Comparison of ENCODE assay signal across 8 mouse cellular contexts in genomic region chrX:152307942-152308341, GRCm38 (mm10). TPM values are rescaled to one million over a fixed set of nuclear protein-coding genes. Genes with fewer than 3 reads are reported as not detected.
DNase-seq lines count a peak whose midpoint lies in the region; ATAC-seq and TF ChIP-seq lines count a peak whose summit lies in the region.

No protein-coding gene starts in this region.

- no peak overlapping the region for H3K9ac ChIP-seq in forebrain, embryonic 14.5 days (ENCODE audit: low read length)
- H3K9ac ChIP-seq in forebrain, embryonic 11.5 days (ENCODE audit: low read length): no peak overlapping the region
- H3K9ac ChIP-seq in lung, embryonic 14.5 days: no peak overlapping the region
- H3K9ac ChIP-seq in liver, embryonic 15.5 days: no peak overlapping the region

- WGBS in forebrain, embryonic 14.5 days: 61% methylated on average over 2 of the region's 2 CpGs
- 69% methylated on average over 2 of the region's 2 CpGs for WGBS in forebrain, embryonic 11.5 days
- 61% methylated on average over 2 of the region's 2 CpGs for WGBS in lung, embryonic 14.5 days
- 30% methylated on average over 2 of the region's 2 CpGs for WGBS in liver, embryonic 15.5 days (ENCODE audit: insufficient replicate concordance)

- no peaks in the 10 kb centered on the region for H3K36me3 ChIP-seq in forebrain, embryonic 14.5 days (ENCODE audit: control insufficient read depth, insufficient read depth, low read length)
- no peaks in the 10 kb centered on the region for H3K36me3 ChIP-seq in forebrain, embryonic 11.5 days (ENCODE audit: control insufficient read depth, insufficient read depth, low read length)
- no peaks in the 10 kb centered on the region for H3K36me3 ChIP-seq in lung, embryonic 14.5 days (ENCODE audit: insufficient read depth)
- H3K36me3 ChIP-seq in liver, embryonic 15.5 days (replicated peaks): no peaks in the 10 kb centered on the region
- H3K36me3 ChIP-seq in splenic B cell, adult 2 months (ENCODE audit: control insufficient read depth, insufficient read depth, low read length, poor library complexity, severe bottlenecking): no peaks in the 10 kb centered on the region

- H3K4me1 ChIP-seq in forebrain, embryonic 14.5 days (ENCODE audit: control insufficient read depth, insufficient read depth, low read length): no peaks in the 10 kb centered on the region
- no peaks in the 10 kb centered on the region for H3K4me1 ChIP-seq in forebrain, embryonic 11.5 days (replicated peaks; ENCODE audit: control insufficient read depth, insufficient read depth, low read length)
- no peaks in the 10 kb centered on the region for H3K4me1 ChIP-seq in lung, embryonic 14.5 days (ENCODE audit: insufficient read depth)
- H3K4me1 ChIP-seq in liver, embryonic 15.5 days (replicated peaks): peaks cover 28% of the 10 kb centered on the region

- DNase-seq in forebrain, embryonic 14.5 days (ENCODE audit: low spot score): peak; percentile 45
- no peak for DNase-seq in forebrain, embryonic 11.5 days (ENCODE audit: low spot score)
- peak; percentile 66 for DNase-seq in lung, embryonic 14.5 days
- DNase-seq in lung, postnatal 25 days (ENCODE audit: low spot score): no peak
- DNase-seq in adrenal gland, adult 2 months: peak; percentile 52
- peak; percentile 36 for DNase-seq in splenic B cell, adult 2 months (ENCODE audit: low read depth, low spot score)

- no peak overlapping the region for H3K27ac ChIP-seq in forebrain, embryonic 14.5 days (ENCODE audit: low read depth, low read length)
- no peak overlapping the region for H3K27ac ChIP-seq in forebrain, embryonic 11.5 days (ENCODE audit: low read depth, low read length)
- no peak overlapping the region for H3K27ac ChIP-seq in lung, embryonic 14.5 days (ENCODE audit: low read depth)
- peak overlapping the region; percentile 79 for H3K27ac ChIP-seq in liver, embryonic 15.5 days (replicated peaks)

- peak; percentile 39 for TF ChIP-seq CTCF in lung, embryonic 14.5 days (IDR thresholded peaks at IDR 0.05; ENCODE audit: low read depth)

- no peak overlapping the region for H3K4me2 ChIP-seq in forebrain, embryonic 14.5 days (ENCODE audit: low read length)
- no peak overlapping the region for H3K4me2 ChIP-seq in forebrain, embryonic 11.5 days (ENCODE audit: low read depth, low read length, severe bottlenecking)
- no peak overlapping the region for H3K4me2 ChIP-seq in lung, embryonic 14.5 days
- H3K4me2 ChIP-seq in liver, embryonic 15.5 days: no peak overlapping the region

- no peaks in the 10 kb centered on the region for H3K27me3 ChIP-seq in forebrain, embryonic 14.5 days (replicated peaks; ENCODE audit: control insufficient read depth, insufficient read depth, low read length)
- peaks cover 6% of the 10 kb centered on the region; the same call in 1 of the 2 replicates for H3K27me3 ChIP-seq in forebrain, embryonic 11.5 days (ENCODE audit: control insufficient read depth, insufficient read depth, low read length)
- no peaks in the 10 kb centered on the region for H3K27me3 ChIP-seq in lung, embryonic 14.5 days (ENCODE audit: insufficient read depth, low read length)
- H3K27me3 ChIP-seq in liver, embryonic 15.5 days: no peaks in the 10 kb centered on the region; the same call in 1 of the 2 replicates
- no peaks in the 10 kb centered on the region for H3K27me3 ChIP-seq in splenic B cell, adult 2 months (ENCODE audit: control insufficient read depth, insufficient read depth, low read length, poor library complexity, severe bottlenecking)

- no peak overlapping the region for H3K4me3 ChIP-seq in forebrain, embryonic 14.5 days (ENCODE audit: low read depth, low read length)
- no peak overlapping the region for H3K4me3 ChIP-seq in forebrain, embryonic 11.5 days (ENCODE audit: low read depth, low read length)
- H3K4me3 ChIP-seq in lung, embryonic 14.5 days (ENCODE audit: low read depth, low read length): no peak overlapping the region
- no peak overlapping the region for H3K4me3 ChIP-seq in liver, embryonic 15.5 days (replicated peaks)

- peak; percentile 48; the same call in 1 of the 2 replicates for ATAC-seq in forebrain, embryonic 14.5 days
- no peak for ATAC-seq in forebrain, embryonic 11.5 days (replicated peaks; ENCODE audit: low FRiP score)
- ATAC-seq in lung, embryonic 14.5 days (ENCODE audit: insufficient read depth): no peak; the same call in 1 of the 2 replicates
- ATAC-seq in erythroid progenitor cell, adult 5-6 weeks (replicated peaks; ENCODE audit: low FRiP score, poor library complexity, severe bottlenecking): peak; percentile 86
- peak; percentile 76 for ATAC-seq in liver, embryonic 15.5 days (ENCODE audit: insufficient read depth)

- no peaks in the 10 kb centered on the region for H3K9me3 ChIP-seq in forebrain, embryonic 14.5 days (replicated peaks; ENCODE audit: control insufficient read depth, low read length)
- no peaks in the 10 kb centered on the region for H3K9me3 ChIP-seq in forebrain, embryonic 11.5 days (ENCODE audit: control insufficient read depth, low read length)
- no peaks in the 10 kb centered on the region for H3K9me3 ChIP-seq in lung, embryonic 14.5 days (ENCODE audit: low read depth, low read length)
- H3K9me3 ChIP-seq in liver, embryonic 15.5 days (replicated peaks): no peaks in the 10 kb centered on the region

RNA-seq across cellular contexts. Expression of gene Kantr, which starts 19.4 kb away (rescaled TPM):
- polyA plus RNA-seq in forebrain, embryonic 14.5 days (2014; fragmentation: Nextera tagmentation; extraction: Ambion mirVana): 25.4 and 29.9 TPM in 2 replicates
- 16.6 and 19.5 TPM in 2 replicates for polyA plus RNA-seq in forebrain, embryonic 11.5 days (2014; fragmentation: Nextera tagmentation; extraction: Ambion mirVana)
- polyA plus RNA-seq in lung, embryonic 14.5 days (2014; fragmentation: Nextera tagmentation; extraction: Ambion mirVana): 13.8 and 14.8 TPM in 2 replicates
- total RNA-seq in adrenal gland, adult 2 months (2021): 10 to 100 TPM in 1 of 2 experiments, 1 to 10 TPM in 1; 9.0 to 12.0 TPM
- polyA plus RNA-seq in adrenal gland, adult 2 months (2012; rRNA removed): 5.1 and 6.5 TPM in 2 replicates
- total RNA-seq in erythroid progenitor cell, adult 5-6 weeks (2015; ENCODE audit: low replicate concordance): 15.1 and 24.3 TPM in 2 replicates
- 2.8 and 3.8 TPM in 2 replicates for total RNA-seq in erythroid progenitor cell, adult 5-6 weeks (2017; ENCODE audit: low replicate concordance)
- polyA plus RNA-seq in liver, embryonic 15.5 days (2015; fragmentation: Nextera tagmentation; extraction: Ambion mirVana): 2.8 and 3.2 TPM in 2 replicates

RNA-seq across cellular contexts. Expression of gene Tspyl2, which starts 34.3 kb away (rescaled TPM):
- polyA plus RNA-seq in forebrain, embryonic 14.5 days (2014; fragmentation: Nextera tagmentation; extraction: Ambion mirVana): 26.0 and 33.7 TPM in 2 replicates
- polyA plus RNA-seq in forebrain, embryonic 11.5 days (2014; fragmentation: Nextera tagmentation; extraction: Ambion mirVana): 33.7 and 35.6 TPM in 2 replicates
- 23.1 and 26.0 TPM in 2 replicates for polyA plus RNA-seq in lung, embryonic 14.5 days (2014; fragmentation: Nextera tagmentation; extraction: Ambion mirVana)
- 10 to 100 TPM; 42.2 to 46.3 TPM for total RNA-seq in adrenal gland, adult 2 months (2021)
- 37.7 and 41.5 TPM in 2 replicates for polyA plus RNA-seq in adrenal gland, adult 2 months (2012; rRNA removed)
- 0.84 and 1.4 TPM in 2 replicates for total RNA-seq in erythroid progenitor cell, adult 5-6 weeks (2015; ENCODE audit: low replicate concordance)
- total RNA-seq in erythroid progenitor cell, adult 5-6 weeks (2017; ENCODE audit: low replicate concordance): 2.0 and 2.1 TPM in 2 replicates
- polyA plus RNA-seq in liver, embryonic 15.5 days (2015; fragmentation: Nextera tagmentation; extraction: Ambion mirVana): 4.5 and 5.5 TPM in 2 replicates

Comparison
In these comparisons a context has a peak if more than half of its experiments do, and no peak if none do; other contexts are left out.
1. ATAC-seq: peak in forebrain, embryonic 14.5 days (single experiment), erythroid progenitor cell, adult 5-6 weeks (single experiment) and liver, embryonic 15.5 days (single experiment); none in forebrain, embryonic 11.5 days (single experiment) and lung, embryonic 14.5 days (single experiment).
2. DNase-seq: peak in forebrain, embryonic 14.5 days (single experiment), lung, embryonic 14.5 days (single experiment), adrenal gland, adult 2 months (single experiment) and splenic B cell, adult 2 months (single experiment); none in forebrain, embryonic 11.5 days (single experiment) and lung, postnatal 25 days (single experiment).